Mouse (Mus musculus): Measurements from ENCODE around the gene 2510039O18Rik. TPM values are rescaled to one million over a fixed set of nuclear protein-coding genes. Genes with fewer than 3 reads are reported as not detected.

Gene 2510039O18Rik
- total RNA-seq, 4 experiments from 2014 or later: 19.8 to 21.4 (median 20.5) TPM

DNA sequence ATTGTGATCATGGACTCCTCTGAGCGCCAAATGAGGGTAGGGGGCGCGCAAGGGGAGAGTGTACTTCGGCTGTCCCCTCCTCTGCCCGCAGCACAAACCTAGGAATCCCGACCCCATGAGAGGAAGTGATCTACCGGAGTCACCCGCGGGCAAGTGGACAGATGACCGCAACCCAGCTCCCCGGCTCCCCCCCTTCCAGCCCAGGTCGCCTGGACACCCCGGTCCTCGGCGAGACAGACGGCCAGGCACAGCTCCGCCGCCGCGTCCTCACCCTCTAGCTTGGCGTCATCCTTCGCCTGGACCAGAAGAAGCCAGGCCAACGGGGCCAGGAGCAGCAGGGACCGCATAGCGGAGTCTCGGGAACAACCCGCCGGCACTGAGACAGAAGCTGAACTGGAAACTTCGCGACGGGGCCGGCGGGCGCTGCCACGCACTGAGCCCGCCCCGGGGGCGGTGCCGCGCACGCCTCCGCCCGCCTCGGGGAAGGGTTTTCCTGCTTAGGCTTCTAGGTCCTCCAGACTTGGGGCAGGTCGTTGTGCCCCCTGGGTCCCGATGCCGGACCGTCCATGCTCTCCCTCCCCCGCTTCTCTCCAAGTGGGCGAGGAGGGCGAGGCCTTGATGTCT is 4.3 kb upstream of the 2510039O18Rik start, which contains the start of gene Plod1:
Plod1 (minus strand) TSS at position 437 of the 624 bp plus-strand sequence.
- peak; percentile 80 to 83 for DNase-seq (ENCODE audit: low spot score in 2 of 2)

DNA sequence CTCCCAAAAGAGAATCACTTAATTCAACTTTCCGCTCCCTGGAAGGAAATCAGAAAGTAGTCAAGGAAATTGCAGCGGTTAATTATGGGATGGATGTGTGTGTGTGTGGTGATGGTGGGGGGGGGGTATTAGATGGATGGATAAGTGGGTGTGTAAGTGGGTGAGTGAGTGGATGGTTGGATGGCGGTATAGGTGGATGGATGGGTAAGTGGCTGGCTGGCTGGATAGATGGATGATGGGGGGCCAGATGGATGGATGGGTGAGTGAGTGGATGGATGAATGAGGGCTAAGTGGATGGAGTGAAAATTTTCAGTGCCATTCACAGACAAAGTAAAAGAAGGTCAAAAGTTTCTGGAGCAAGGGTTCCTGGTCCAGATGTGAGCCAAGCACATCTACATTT is 3.7 kb upstream of the 2510039O18Rik start:
- no peak for DNase-seq (ENCODE audit: low spot score in 2 of 2)

DNA sequence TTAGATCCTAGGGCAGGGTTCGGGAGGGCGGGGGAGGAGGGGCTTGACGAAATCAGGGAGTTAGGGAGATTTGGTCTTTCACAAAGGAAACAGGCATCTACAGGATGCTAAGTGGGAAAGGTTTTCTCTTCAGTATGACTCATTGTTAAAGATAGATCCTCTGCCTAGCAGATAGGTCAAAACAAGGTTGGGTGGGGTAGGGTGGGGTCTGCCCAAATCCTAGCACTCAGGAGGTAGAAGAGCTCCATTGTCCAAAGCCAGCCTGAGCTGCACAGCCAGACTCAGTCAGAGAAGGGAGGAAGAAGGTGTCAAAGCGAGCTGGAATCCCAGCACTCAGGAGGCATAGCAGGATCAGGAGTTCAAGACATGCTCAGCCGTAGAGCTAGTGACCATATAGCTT is 3.2 kb upstream of the 2510039O18Rik start:
- DNase-seq (ENCODE audit: low spot score in 2 of 2): no peak

DNA sequence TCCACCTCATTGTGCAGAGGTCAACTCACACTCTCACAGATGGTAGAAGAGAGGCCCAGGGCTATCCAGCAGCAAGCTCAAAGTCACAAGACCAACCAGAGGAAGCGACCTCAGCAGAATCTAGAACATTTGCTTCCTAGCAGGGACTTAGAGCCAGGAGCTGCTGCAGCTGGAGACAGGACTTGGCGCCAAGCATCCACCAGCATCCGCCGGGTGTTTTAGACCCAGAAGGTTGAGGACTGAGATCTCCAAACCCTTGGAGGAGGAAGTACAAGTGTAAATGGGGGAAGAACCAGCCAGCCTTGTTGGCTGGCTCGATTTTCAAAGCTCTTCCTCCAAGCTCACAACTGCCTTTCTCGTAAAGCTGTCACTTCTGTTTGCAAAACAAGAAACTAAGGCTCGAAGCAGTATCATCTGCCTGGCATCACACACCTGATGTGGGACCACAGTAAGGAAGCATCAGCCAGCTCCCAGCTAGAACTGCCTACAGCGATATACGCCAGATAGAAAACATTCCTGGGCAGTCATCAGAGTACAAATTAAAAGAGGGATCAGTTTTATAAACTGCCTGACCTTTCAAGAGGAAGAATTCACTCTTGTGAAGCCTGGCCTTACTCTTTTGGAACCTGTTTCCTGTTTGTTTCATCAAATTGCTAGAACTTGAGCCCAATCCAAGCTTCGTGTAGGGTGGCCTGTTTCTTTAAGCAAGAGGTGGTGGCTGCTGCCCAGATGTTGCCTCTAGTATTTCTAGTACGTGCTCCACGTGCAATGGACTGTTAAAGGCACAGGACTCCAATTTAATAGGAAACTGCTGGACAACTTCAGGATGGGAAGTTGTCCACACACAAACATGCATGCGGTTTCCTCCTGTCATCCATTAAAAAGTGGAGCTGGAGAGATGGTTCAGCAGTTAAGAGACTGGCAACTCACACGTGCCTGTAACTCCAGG is 2.3 kb upstream of the 2510039O18Rik start:
- peak; percentile 41 to 50 for DNase-seq (ENCODE audit: low spot score in 2 of 2)

DNA sequence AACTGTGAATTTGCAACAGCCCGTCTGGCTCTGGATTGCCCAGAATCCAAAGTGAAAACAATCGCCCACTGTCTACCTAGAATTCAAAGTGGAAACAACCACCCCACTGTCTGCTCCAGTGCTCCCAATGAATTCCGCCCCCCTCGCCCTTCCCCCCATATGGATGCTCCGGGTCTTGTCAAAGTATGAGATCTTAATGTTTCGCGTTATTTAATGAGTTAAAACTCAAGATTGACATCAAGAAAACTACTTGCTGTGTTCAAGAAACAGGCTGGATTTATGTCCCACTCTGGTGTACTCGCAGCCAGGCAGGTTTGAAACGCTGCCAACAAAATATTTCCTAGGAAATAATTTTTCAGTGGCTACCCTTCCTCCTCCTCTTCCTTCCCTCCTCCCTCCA is 584 bp upstream of the 2510039O18Rik start:
- no peak for DNase-seq (ENCODE audit: low spot score in 2 of 2)

DNA sequence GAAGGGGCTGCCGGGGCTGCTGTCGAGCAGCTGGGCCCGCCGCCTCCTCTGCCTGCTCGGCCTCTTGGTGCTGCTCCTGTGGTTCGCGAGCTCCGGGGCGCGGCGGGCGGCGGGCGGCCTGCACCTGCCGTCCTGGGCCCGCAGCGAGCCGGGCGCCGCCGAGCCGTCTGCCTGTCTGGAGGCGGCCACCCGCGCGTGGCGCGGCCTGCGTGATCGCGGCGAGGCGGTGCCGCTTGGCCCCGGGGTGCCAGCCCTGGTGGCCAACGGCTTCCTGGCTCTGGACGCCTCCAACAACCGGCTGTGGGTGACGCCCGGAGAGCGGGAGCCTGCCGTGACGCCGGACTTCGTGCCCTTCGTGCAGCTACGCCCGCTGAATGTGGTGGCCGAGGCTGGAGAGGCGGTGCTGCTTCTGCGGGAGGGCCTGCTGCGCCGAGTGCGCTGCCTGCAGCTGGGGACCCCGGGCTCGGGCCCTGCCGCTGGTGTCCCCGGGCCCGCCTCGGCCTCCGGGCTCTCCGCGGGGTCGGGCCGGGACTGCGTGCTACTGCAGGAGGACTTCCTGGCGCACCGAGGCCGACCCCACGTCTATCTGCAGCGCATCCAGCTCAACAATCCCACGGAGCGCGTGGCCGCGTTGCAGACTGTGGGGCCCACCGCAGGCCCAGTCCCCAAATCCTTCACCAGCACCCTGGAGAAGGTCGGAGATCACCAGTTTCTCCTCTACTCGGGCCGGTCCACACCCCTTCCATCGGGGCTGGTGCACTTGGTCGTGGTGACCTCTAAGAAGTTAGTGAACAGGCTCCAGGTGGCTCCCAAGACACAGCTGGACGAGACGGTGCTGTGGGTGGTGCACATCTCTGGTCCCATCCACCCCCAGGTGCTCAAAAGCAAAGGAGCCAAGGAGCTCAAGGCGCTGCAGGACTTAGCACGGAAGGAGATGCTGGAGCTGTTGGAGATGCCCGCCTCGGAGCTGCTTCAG is 638 bp downstream of the 2510039O18Rik start:
- DNase-seq (ENCODE audit: low spot score in 2 of 2): no peak

DNA sequence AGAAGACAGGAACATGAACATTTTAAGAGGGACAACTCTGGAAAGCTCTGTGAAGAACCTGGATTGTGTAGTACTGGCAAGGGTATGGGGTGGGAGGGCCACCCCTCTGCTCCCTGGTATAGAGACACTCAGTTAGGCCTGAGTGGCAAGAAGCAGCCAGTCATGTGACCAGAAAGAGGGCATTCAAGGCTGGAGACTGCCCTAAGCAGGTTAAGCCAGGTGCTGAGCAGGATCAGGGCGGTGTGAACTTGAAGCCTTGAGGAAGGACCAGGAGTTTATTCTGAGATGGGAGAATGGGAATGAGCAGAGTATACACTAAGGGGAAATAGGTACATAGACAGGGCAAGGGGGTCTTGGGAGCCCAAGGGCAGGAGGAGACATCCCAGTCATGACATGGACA is 2.3 kb downstream of the 2510039O18Rik start:
- DNase-seq (ENCODE audit: low spot score in 2 of 2): no peak

DNA sequence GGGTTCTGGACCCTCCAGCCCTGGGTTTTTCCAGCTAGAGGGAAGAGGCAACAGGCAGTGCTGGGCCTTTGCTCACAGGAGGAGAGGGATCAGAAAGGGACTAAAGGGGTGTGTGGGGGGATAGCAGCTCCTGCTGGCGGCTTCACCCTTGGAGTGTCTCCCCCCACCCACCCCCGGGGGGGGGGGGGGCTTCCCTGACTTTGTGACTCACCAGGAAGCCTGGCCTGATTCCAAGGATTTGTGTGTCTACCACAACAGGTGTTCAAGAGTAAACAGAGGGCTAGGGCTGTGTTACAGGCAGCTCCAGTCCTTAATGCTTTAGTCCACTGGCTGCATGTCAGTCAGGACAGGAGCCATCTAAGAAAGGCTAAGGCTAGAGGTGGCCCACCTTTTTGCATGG is 6.8 kb downstream of the 2510039O18Rik start:
- DNase-seq (ENCODE audit: low spot score in 2 of 2): no peak

DNA sequence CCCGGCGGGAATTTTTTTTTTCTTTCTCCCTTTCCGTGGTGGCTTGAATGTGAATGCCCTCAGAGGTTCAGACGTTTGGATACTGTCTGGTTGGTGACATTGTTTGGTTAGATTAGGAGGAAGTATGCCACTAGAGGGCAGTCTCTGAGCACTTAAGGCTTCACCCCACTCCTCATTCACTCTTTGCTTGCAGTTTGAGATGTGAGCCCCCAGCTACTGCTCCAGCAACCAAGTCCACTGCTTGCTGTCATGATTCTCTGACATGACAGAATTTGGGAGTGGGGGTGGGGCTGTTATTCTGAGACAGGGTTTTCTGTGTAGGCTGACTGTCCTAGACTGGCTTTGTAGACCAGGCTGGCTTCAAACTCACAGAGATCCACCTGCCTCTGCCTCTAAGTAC is 12.9 kb downstream of the 2510039O18Rik start:
- DNase-seq (ENCODE audit: low spot score in 2 of 2): no peak

DNA sequence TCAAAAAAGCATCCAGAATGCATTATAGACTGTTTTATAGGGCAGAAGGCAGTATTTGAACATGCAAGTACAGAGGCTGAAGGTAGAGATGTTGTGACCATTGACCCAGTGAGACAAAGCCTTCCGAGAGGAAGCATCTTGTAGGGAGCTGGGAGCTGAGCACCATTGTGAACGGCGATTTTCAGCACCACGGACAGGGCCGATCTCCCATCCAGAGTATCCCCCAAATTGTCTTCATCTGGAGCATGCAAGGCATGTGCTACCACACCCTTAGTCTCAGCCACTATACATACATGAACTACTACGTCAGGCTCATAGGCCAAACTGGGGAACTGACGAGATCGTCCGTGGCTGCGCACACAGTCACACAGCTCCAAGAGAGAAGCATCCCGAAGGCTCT is 16.4 kb downstream of the 2510039O18Rik start:
- DNase-seq (ENCODE audit: low spot score in 2 of 2): no peak

DNA sequence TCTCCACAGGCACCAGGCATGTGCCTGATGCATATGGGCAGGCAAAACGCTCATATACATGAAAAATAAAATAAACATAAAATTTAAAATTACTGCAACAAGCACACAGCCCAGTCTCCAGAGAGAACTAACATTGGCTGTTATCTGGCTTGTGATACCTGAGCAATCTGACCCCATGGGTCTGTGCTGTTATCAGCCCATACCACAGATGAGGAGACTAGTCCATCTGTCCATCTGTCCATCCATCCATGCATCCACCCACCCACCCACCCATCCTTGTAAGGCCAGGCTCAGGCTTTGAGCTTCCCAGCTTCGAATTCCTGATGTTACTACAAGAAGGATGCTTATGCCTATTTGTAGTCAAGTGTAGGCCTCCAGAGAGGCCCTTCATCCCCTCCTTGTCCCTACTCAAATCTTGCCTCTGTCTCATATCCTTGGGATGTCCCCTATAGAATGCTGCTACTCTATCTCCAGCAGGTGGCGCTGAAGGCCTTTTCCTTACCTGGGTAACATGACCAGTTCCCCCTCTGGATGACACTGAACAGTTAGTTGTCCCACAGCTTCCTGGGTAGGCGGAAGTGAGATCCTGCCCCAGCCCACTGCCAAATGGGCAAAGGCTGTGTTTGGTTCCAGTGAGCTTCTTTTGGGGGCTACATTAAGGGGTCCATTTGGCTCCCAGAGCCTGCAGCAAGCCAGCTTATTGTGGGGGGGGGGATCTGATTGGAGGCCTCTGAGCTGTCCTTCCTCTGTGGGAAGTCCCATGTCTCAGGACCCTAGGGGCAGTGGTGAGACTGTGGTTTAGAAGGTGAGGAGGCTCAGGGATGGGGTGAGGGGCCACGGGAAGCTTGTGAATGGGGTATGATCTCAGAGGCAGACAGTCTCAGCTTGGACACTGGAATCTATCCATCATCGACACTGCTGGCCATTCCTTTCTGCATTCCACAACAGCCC is 19.5 kb downstream of the 2510039O18Rik start:
- DNase-seq (ENCODE audit: low spot score in 2 of 2): peak in 1 of 2 experiments; percentile 54

DNA sequence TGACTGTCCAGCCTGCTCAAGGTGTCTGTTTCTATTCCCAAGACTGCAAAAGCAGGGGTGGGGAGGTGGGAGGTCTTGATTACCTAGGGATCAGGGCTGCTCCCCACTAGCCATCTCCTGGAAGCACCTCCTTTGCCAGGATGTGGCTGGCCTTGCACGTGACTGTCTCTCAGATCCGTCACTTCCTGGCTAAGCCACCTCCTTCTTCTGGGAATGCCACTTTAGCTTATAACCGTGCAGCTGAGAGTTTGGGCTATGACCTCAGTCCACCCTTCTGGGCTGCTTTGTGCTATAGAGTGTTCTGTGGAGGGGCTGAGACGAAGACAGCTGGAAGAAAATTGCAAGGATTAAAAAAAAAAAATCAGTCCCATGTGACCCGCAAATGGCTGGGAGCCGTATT is 22.1 kb downstream of the 2510039O18Rik start:
- no peak for DNase-seq (ENCODE audit: low spot score in 2 of 2)

DNA sequence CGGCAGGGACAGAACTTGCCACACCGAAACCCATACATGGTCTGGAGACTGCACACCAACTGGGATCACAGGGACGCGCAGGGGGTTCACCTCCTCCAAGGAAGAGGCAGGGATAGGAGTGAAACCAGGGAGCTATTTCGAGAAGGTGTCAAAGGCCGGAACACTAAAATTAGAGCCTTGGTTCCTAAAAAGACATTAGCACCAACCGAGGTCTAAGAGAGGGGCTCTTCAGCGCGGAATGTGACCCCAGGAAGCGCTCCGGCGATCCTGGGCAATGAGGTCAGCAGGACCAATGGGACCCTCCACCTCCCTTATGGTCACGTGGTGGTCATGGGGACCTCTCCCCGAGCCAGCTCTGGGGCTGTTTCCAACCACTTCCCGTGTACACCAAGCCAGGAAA is 22.9 kb downstream of the 2510039O18Rik start:
- DNase-seq (ENCODE audit: low spot score in 2 of 2): no peak

DNA sequence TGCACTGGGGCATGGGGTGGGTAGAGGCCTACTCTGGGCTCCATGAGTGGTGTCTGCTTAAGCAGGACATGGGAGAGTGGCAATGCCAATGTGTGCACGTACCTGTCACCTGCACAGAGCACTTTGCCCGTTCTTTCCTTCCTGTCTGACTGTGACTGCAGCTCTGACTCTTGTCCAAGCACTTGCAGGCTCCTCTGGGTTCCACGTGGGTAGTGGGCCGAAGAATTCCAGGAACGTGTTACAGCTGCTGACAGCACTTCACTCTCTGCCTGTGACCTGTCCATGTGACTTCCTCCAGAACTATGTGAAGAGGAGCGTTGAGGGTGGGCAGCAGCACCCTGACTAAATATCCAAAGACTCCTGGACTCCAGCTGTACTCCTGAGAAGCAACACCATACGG is 25.0 kb downstream of the 2510039O18Rik start:
- no peak for DNase-seq (ENCODE audit: low spot score in 2 of 2)

DNA sequence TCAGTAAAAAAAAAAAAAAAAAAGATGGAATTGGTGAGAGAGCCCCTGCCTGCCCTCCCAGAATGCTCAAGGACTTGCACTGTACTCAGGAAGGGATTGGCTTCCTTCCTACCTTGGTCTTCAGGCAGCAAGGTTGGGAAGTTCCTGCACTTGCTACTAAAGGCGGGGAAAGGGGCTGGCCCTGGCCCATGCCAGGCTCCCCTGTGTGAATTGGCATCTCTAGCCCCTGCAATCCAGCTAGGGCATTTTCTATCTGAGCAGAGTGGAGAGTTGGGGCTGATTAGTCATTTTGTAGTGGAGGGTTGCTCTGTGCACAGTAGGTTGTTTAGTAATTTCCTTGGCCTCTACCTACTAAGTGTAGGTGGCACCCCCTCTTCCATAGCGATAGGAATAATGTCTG is 28.1 kb downstream of the 2510039O18Rik start:
- no peak for DNase-seq (ENCODE audit: low spot score in 2 of 2)

DNA sequence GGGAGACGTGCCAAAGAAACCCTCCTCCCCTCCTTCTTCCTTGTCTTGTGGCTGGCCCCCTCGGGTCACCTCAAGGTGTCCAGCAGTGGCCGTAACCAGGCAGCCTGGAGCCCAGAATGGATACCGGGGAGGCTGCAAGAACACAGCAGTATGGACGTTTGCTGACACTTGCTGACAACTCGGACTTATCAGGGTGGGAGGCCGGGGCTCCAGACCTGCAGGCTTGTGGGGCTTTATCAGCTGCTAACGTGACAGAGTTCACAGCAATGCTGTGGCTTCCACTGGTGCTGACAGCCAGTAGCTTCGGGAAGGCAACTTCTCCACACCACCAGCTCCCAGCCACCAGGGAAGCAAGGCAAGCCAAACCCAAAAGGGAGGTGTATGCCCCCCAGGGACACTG is 28.6 kb downstream of the 2510039O18Rik start:
- no peak for DNase-seq (ENCODE audit: low spot score in 2 of 2)

DNA sequence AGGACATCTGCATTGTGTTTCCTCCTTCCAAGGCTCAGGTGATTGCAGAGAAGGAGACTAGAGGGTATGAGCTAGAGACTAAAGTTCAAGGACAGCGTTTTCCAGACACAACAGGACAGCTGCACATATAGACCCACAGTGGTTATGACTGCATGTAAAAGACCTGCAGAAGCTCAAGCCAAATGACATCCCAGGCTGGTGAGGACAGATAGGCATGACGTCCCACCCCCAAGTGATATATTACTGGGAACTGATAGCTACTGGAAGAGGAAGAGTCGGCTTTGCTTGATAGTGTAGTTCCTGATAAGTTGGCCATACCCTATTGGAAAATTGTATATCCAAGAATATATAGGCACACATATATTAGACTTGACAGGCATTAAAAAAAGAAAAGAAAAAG is 35.5 kb downstream of the 2510039O18Rik start:
- DNase-seq (ENCODE audit: low spot score in 2 of 2): no peak

DNA sequence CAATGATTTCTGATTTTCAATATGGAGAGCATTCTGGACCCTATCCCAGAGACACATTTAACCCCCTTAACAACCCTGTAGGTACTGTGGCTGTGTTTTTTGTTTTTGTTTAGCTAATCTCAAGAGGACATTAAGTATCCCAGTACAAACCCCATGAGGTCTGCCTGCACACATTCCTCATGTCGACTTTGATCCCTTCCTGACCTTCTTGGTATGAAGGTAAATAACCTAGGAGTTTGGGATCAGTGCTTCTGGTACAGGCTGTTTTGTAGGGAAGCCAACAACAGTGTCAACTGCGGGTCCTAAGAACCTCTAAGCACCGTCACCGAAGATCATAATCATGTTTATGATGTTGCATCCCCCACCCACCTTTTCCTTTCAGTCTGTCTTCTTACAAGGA is 37.0 kb downstream of the 2510039O18Rik start:
- DNase-seq (ENCODE audit: low spot score in 2 of 2): no peak

DNA sequence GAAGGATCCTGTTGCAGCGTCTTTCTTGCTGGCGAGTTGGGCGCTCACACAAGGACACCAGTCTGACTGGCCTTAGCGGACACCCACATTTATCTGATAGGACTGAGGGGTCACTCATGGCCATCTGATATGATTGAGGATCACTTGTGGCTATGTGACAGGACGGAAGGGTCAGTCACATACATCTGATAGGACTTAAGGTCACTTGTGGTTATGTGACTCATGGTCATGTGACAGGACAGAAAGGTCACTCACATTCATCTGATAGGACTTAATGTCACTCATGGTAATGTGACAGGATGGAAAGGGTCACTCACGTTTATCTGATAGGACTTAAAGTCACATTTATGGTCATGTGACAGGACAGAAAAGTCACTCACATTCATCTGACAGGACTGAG is 37.7 kb downstream of the 2510039O18Rik start:
- DNase-seq (ENCODE audit: low spot score in 2 of 2): no peak

DNA sequence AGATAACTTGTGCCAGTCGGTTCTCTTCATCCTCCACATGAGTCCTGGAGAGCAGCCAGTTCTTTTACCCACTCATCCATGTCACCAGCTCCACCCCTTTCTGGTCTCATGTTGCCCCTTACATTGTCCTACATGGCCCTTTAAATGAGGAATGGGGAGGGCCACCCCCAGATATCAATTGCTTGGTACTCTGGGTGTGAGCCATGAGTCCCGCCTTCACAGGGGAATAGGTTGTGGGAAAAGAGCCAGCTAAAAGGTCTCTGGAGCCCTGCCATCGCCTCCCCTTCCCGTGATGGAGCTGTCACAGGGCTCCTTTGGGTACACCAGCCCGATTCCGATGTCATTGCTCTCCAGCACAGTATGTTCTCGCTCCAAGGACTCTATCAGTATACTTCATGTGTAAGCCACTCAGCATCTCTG is 38.8 kb downstream of the 2510039O18Rik start:
- no peak for DNase-seq (ENCODE audit: low spot score in 2 of 2)

Data from gastrocnemius, adult 8-10 months (tissue).